Mouse (Mus musculus): ENCODE measurements around the gene Bcas1. TPM values are rescaled to one million over a fixed set of nuclear protein-coding genes. Genes with fewer than 3 reads are reported as not detected.

The Bcas1 gene
- polyA plus RNA-seq, 1 experiment from 2014 or later = 20.0 TPM

DNA sequence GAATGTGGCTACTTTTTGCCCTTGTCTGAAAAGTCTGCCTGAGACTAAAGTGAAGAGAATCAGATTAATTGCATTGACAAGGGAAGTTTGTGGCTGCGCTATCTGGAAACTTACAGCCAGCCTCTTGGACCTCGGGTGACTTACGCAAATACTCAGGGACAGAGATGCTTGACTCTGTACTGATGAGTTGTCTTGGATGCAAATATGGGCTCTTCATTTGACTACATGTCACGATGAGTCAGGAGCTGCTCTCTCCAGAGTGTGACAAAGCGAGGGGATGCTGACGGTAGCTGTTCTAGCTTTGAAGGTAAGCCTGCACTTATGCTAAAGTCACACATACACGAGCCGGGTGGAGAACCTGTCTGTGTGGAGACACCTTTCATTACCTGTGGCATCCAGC is 111.3 kb downstream of the Bcas1 start:
- no peak overlapping the region for H3K27ac ChIP-seq (ENCODE audit: low read depth, low read length)
- no peaks in the 10 kb centered on the region for H3K36me3 ChIP-seq (ENCODE audit: control insufficient read depth, insufficient read depth, low read length)
- no peak for ATAC-seq
- no peaks in the 10 kb centered on the region for H3K9me3 ChIP-seq (ENCODE audit: control insufficient read depth, low read length)
- H3K4me1 ChIP-seq (ENCODE audit: control insufficient read depth, insufficient read depth, low read depth, low read length) = peaks cover 7% of the 10 kb centered on the region
- H3K4me2 ChIP-seq (ENCODE audit: low read length) = no peak overlapping the region
- 93% methylated on average over 8 of the region's 8 CpGs for WGBS
- no peaks in the 10 kb centered on the region; the same call in 1 of the 2 replicates for H3K27me3 ChIP-seq (replicated peaks; ENCODE audit: control insufficient read depth, insufficient read depth, low read length)
- no peak overlapping the region for H3K9ac ChIP-seq (ENCODE audit: low read depth, low read length)
- H3K4me3 ChIP-seq (ENCODE audit: low read length) = no peak overlapping the region

DNA sequence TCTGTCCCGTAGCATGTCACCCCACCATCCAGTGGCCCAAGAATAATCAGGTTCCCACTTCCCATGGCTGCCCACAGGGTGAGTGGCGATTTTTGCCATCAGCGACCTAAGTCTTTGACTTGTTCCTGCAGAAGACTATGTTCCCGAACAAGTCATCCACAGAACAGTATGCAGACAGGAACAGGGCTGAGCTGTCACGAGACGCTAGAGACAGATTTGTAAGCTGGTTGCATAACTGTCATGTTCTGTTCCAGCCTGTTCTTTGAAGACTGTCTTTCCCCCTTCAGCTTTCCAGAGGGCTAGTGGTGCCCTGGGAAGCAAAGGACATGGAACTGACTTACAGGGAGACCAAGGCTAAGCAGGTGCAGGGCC is 116.7 kb downstream of the Bcas1 start:
- Histone ChIP-seq H3K9me3 (ENCODE audit: control insufficient read depth, low read length) (no peaks in the 10 kb centered on the region), H3K36me3 (ENCODE audit: control insufficient read depth, insufficient read depth, low read length) (no peaks in the 10 kb centered on the region), H3K4me2 (ENCODE audit: low read length) (no peak overlapping the region), H3K4me3 (ENCODE audit: low read length) (no peak overlapping the region), H3K27me3 (replicated peaks; ENCODE audit: control insufficient read depth, insufficient read depth, low read length) (no peaks in the 10 kb centered on the region), H3K27ac (ENCODE audit: low read depth, low read length) (no peak overlapping the region), H3K4me1 (ENCODE audit: control insufficient read depth, insufficient read depth, low read depth, low read length) (peaks cover 3% of the 10 kb centered on the region; the same call in 1 of the 2 replicates), H3K9ac (ENCODE audit: low read depth, low read length) (no peak overlapping the region)
- WGBS = 86% methylated on average over 6 of the region's 6 CpGs
- ATAC-seq = no peak

DNA sequence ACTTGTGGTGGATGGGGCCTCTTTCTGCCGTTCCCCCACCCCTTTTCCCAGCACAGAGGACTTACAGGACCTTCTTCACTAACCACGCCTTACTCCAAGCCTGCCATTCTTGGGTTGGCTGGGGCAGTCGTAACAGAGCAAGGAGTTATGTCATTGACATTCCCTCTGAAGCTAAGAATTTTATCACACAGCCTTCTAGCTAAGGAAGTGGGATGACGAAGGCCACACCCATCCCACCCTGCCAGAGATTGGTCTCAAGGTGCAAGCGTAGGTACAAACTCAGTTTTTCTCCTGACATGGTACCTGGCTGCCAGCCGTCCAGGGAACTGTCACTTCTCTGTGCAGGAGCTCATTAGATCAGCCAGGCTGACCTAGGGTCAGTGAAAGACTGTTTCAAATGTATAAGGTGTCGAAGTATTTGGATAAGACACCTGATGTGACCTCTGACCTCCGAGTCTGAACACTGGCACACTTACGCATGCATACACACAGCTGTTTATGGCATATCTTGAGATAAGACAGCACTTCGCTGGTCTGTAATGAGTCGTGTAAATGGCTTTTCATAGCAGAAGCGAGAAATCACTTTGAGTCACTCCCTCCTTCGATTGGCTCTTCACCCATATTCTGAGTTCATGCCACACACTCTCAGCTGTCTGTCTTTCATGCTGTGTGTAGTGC is 117.2 kb downstream of the Bcas1 start:
- H3K27ac ChIP-seq (ENCODE audit: low read depth, low read length) = no peak overlapping the region
- H3K27me3 ChIP-seq (replicated peaks; ENCODE audit: control insufficient read depth, insufficient read depth, low read length) = no peaks in the 10 kb centered on the region
- peaks cover 3% of the 10 kb centered on the region; the same call in 1 of the 2 replicates for H3K4me1 ChIP-seq (ENCODE audit: control insufficient read depth, insufficient read depth, low read depth, low read length)
- 85% methylated on average over 13 of the region's 13 CpGs for WGBS
- no peaks in the 10 kb centered on the region for H3K9me3 ChIP-seq (ENCODE audit: control insufficient read depth, low read length)
- no peaks in the 10 kb centered on the region for H3K36me3 ChIP-seq (ENCODE audit: control insufficient read depth, insufficient read depth, low read length)
- no peak overlapping the region for H3K9ac ChIP-seq (ENCODE audit: low read depth, low read length)
- no peak overlapping the region for H3K4me2 ChIP-seq (ENCODE audit: low read length)
- ATAC-seq = no peak
- H3K4me3 ChIP-seq (ENCODE audit: low read length) = no peak overlapping the region

GRCm38 (mm10) chr2:170308966-170309365 is 118.7 kb downstream of the Bcas1 start:
- Histone ChIP-seq H3K27ac (ENCODE audit: low read depth, low read length) (no peak overlapping the region), H3K4me3 (ENCODE audit: low read length) (no peak overlapping the region), H3K9ac (ENCODE audit: low read depth, low read length) (no peak overlapping the region), H3K4me2 (ENCODE audit: low read length) (no peak overlapping the region), H3K4me1 (ENCODE audit: control insufficient read depth, insufficient read depth, low read depth, low read length) (peaks cover 3% of the 10 kb centered on the region; the same call in 1 of the 2 replicates), H3K27me3 (replicated peaks; ENCODE audit: control insufficient read depth, insufficient read depth, low read length) (no peaks in the 10 kb centered on the region), H3K36me3 (ENCODE audit: control insufficient read depth, insufficient read depth, low read length) (no peaks in the 10 kb centered on the region), H3K9me3 (ENCODE audit: control insufficient read depth, low read length) (no peaks in the 10 kb centered on the region)
- ATAC-seq = no peak
- 60% methylated on average over 9 of the region's 9 CpGs for WGBS

- no peaks in the 10 kb centered on the region for H3K9me3 ChIP-seq (ENCODE audit: control insufficient read depth, low read length)
- peaks cover 3% of the 10 kb centered on the region; the same call in 1 of the 2 replicates for H3K4me1 ChIP-seq (ENCODE audit: control insufficient read depth, insufficient read depth, low read depth, low read length)
- WGBS = 45% methylated on average over 10 of the region's 10 CpGs
- no peaks in the 10 kb centered on the region for H3K36me3 ChIP-seq (ENCODE audit: control insufficient read depth, insufficient read depth, low read length)
- 0 out of 2 replicates have a peak overlapping the region, but pooled peaks have one; percentile 18 for H3K27ac ChIP-seq (ENCODE audit: low read depth, low read length)
- no peak overlapping the region for H3K4me3 ChIP-seq (ENCODE audit: low read length)
- no peak overlapping the region for H3K4me2 ChIP-seq (ENCODE audit: low read length)
- H3K27me3 ChIP-seq (replicated peaks; ENCODE audit: control insufficient read depth, insufficient read depth, low read length) = no peaks in the 10 kb centered on the region
- H3K9ac ChIP-seq (ENCODE audit: low read depth, low read length) = no peak overlapping the region
- ATAC-seq = no peak
Observed at GRCm38 (mm10) chr2:170308033-170308820, 119.4 kb downstream of the Bcas1 start.

DNA sequence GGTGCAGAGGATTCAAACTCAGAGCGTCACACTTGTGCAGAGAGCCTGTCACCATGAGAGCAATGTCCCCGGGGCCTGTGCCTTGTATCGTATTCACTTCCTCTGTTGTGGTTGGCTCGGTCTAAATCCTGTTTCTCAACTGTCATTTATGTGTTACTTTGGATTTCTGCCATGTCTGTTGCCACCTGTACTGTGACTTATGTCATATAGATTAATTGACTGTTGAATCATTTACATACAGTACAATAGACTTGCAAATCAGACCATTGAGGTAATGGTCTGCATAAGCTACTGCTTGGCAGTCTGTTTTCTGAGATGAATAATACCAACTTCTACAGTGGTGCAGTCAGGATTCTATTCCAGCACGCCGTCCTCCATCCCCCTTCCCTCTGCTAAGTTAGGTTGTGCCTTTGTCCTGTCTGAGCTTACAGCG is 120.0 kb downstream of the Bcas1 start:
- H3K9ac ChIP-seq (ENCODE audit: low read depth, low read length) = no peak overlapping the region
- no peak overlapping the region for H3K4me2 ChIP-seq (ENCODE audit: low read length)
- H3K36me3 ChIP-seq (ENCODE audit: control insufficient read depth, insufficient read depth, low read length) = no peaks in the 10 kb centered on the region
- no peaks in the 10 kb centered on the region for H3K27me3 ChIP-seq (replicated peaks; ENCODE audit: control insufficient read depth, insufficient read depth, low read length)
- H3K4me1 ChIP-seq (ENCODE audit: control insufficient read depth, insufficient read depth, low read depth, low read length) = peaks cover 3% of the 10 kb centered on the region; the same call in 1 of the 2 replicates
- WGBS = 29% methylated on average over 7 of the region's 7 CpGs
- H3K9me3 ChIP-seq (ENCODE audit: control insufficient read depth, low read length) = no peaks in the 10 kb centered on the region
- H3K27ac ChIP-seq (ENCODE audit: low read depth, low read length) = peak overlapping the region; percentile 52; the same call in 1 of the 2 replicates
- H3K4me3 ChIP-seq (ENCODE audit: low read length) = no peak overlapping the region
- ATAC-seq = peak; percentile 89

GRCm38 (mm10) chr2:170306637-170307320 is 120.9 kb downstream of the Bcas1 start:
- ATAC-seq = no peak
- no peaks in the 10 kb centered on the region for H3K9me3 ChIP-seq (ENCODE audit: control insufficient read depth, low read length)
- H3K4me2 ChIP-seq (ENCODE audit: low read length) = no peak overlapping the region
- no peaks in the 10 kb centered on the region for H3K36me3 ChIP-seq (ENCODE audit: control insufficient read depth, insufficient read depth, low read length)
- H3K4me1 ChIP-seq (ENCODE audit: control insufficient read depth, insufficient read depth, low read depth, low read length) = peaks cover 3% of the 10 kb centered on the region; the same call in 1 of the 2 replicates
- H3K4me3 ChIP-seq (ENCODE audit: low read length) = no peak overlapping the region
- H3K27ac ChIP-seq (ENCODE audit: low read depth, low read length) = no peak overlapping the region
- H3K9ac ChIP-seq (ENCODE audit: low read depth, low read length) = no peak overlapping the region
- no peaks in the 10 kb centered on the region for H3K27me3 ChIP-seq (replicated peaks; ENCODE audit: control insufficient read depth, insufficient read depth, low read length)
- WGBS = 84% methylated on average over 9 of the region's 9 CpGs

GRCm38 (mm10) chr2:170304766-170305165 is 122.9 kb downstream of the Bcas1 start:
- Histone ChIP-seq H3K9ac (ENCODE audit: low read depth, low read length) (no peak overlapping the region), H3K27ac (ENCODE audit: low read depth, low read length) (peak overlapping the region; percentile 63; the same call in 1 of the 2 replicates), H3K4me2 (ENCODE audit: low read length) (peak overlapping the region; percentile 27), H3K4me3 (ENCODE audit: low read length) (no peak overlapping the region), H3K27me3 (replicated peaks; ENCODE audit: control insufficient read depth, insufficient read depth, low read length) (no peaks in the 10 kb centered on the region), H3K9me3 (ENCODE audit: control insufficient read depth, low read length) (no peaks in the 10 kb centered on the region), H3K36me3 (ENCODE audit: control insufficient read depth, insufficient read depth, low read length) (no peaks in the 10 kb centered on the region), H3K4me1 (ENCODE audit: control insufficient read depth, insufficient read depth, low read depth, low read length) (peaks cover 3% of the 10 kb centered on the region; the same call in 1 of the 2 replicates)
- 59% methylated on average over 12 of the region's 12 CpGs for WGBS
- no peak for ATAC-seq

DNA sequence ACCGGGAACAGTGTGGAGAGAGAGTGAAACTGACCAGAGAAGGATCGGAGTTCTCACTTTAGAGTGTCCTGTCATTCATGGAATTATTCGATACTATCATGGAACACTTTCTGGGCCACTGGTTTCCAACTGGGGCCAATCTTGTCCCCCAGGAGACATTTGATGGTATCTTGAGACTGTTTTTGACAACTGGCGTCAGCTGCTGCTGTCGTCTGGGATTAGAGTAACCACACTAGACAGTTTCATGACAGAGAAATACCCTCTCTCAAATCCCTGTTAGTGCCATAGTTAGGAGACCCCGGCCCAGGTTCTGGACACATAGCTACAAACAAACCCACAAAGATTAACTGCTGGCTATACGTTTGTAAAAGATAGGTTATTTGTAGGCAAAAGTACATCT is 124.0 kb downstream of the Bcas1 start:
- Histone ChIP-seq H3K9me3 (ENCODE audit: control insufficient read depth, low read length) (no peaks in the 10 kb centered on the region), H3K4me2 (ENCODE audit: low read length) (no peak overlapping the region), H3K36me3 (ENCODE audit: control insufficient read depth, insufficient read depth, low read length) (no peaks in the 10 kb centered on the region), H3K27me3 (replicated peaks; ENCODE audit: control insufficient read depth, insufficient read depth, low read length) (no peaks in the 10 kb centered on the region), H3K9ac (ENCODE audit: low read depth, low read length) (no peak overlapping the region), H3K27ac (ENCODE audit: low read depth, low read length) (no peak overlapping the region), H3K4me3 (ENCODE audit: low read length) (no peak overlapping the region), H3K4me1 (ENCODE audit: control insufficient read depth, insufficient read depth, low read depth, low read length) (peaks cover 3% of the 10 kb centered on the region; the same call in 1 of the 2 replicates)
- no peak for ATAC-seq
- 80% methylated on average over 7 of the region's 7 CpGs for WGBS
